Mouse (Mus musculus): ENCODE results near the gene Hsd17b6. TPM values are rescaled to one million over a fixed set of nuclear protein-coding genes. Genes with fewer than 3 reads are reported as not detected.
A peak's percentile ranks its signal among the peaks of the same experiment; 100 is the strongest.

The Hsd17b6 gene
- polyA plus RNA-seq, 1 experiment from 2014 or later = 0.13 TPM

DNA sequence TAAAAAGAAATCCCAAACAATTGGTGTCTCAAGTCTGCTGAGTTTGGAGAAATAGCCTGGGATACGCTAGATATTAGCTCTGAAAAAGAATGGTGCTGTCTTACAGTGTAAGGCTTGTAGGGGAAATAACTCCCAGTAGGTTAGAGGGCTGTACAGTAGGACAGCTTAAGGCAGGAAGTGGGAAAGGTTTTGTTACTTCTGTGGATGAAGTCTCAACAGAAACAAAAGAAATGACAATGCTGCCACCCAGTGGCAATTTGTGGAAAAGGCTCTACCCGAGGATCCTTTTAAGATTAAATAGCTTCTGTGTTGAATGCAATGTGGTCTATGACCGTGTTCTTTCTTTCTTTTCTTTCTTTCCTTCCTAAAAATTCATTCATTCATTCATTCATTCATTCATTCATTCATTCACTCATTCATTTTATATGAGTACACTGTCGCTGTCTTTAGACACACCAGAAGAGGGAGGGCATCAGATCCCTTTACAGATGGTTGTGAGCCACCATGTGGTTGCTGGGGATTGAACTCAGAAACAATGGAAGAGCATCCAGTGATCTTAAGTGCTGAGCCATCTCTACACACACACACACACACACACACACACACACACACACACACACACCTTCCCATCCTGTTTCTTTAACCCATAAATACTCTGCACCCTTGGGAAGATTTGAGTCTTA, 937 bp upstream of the Hsd17b6 start:
- H3K4me2 ChIP-seq = no peak overlapping the region
- H3K9me3 ChIP-seq (replicated peaks) = no peaks in the 10 kb centered on the region
- 7% methylated on average over 4 of the region's 4 CpGs for WGBS (ENCODE audit: insufficient replicate concordance)
- no peaks in the 10 kb centered on the region for H3K27me3 ChIP-seq
- no peak for ATAC-seq (ENCODE audit: insufficient read depth)
- no peak overlapping the region for H3K27ac ChIP-seq (replicated peaks)
- 0 out of 2 replicates have a peak, but pooled peaks cover 2% of the 10 kb centered on the region for H3K4me1 ChIP-seq (replicated peaks)
- no peak overlapping the region for H3K9ac ChIP-seq
- H3K4me3 ChIP-seq (replicated peaks) = no peak overlapping the region
- no peaks in the 10 kb centered on the region for H3K36me3 ChIP-seq (replicated peaks)

DNA sequence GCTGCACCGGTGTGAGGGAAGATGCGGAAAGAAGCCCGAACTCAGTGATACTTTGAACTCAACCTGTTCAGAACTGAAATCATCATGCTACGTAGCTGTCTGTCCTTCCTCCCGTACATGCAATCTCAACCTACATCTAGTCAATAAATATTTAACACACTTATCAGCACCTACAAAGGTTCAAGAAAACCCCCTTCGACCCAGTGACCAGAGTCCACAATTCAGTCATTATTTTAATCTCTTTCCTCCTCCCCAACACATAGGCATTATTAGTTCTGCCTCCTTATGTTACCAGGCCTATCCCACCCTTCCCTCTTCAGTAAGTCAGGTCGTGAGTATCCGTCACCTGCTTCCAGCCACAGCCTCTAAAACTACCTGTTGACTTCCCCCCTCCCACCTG, 1.9 kb downstream of the Hsd17b6 start:
- Histone ChIP-seq H3K4me3 (replicated peaks) (no peak overlapping the region), H3K4me2 (no peak overlapping the region), H3K9me3 (replicated peaks) (no peaks in the 10 kb centered on the region), H3K9ac (no peak overlapping the region), H3K27ac (replicated peaks) (no peak overlapping the region), H3K4me1 (replicated peaks) (0 out of 2 replicates have a peak, but pooled peaks cover 2% of the 10 kb centered on the region), H3K27me3 (no peaks in the 10 kb centered on the region), H3K36me3 (replicated peaks) (no peaks in the 10 kb centered on the region)
- ATAC-seq (ENCODE audit: insufficient read depth) = no peak
- 61% methylated on average over 8 of the region's 8 CpGs for WGBS (ENCODE audit: insufficient replicate concordance)

DNA sequence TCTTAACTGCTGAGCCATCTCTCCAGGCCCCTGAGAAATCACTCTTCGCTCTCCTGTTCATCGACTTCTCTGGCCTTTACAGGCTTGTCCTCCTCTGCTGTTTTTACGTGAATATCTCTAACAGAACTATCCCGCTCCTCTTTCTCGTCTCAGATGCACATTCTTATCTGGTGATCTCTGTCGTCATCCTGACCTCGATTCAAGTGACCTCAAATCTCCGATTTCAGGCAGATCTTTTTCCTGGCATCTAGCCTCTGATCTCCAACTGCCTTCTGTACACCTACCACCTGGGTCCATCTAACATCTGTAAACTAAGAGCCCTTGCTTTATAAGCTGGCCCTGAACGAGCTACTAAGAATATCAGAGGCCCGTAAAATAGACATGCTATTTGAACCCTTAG, 2.5 kb downstream of the Hsd17b6 start:
- Histone ChIP-seq H3K4me1 (replicated peaks) (0 out of 2 replicates have a peak, but pooled peaks cover 2% of the 10 kb centered on the region), H3K36me3 (replicated peaks) (no peaks in the 10 kb centered on the region), H3K27ac (replicated peaks) (no peak overlapping the region), H3K4me3 (replicated peaks) (no peak overlapping the region), H3K4me2 (no peak overlapping the region), H3K9me3 (replicated peaks) (no peaks in the 10 kb centered on the region), H3K27me3 (no peaks in the 10 kb centered on the region), H3K9ac (no peak overlapping the region)
- ATAC-seq (ENCODE audit: insufficient read depth) = no peak
- 57% methylated on average over 10 of the region's 10 CpGs for WGBS (ENCODE audit: insufficient replicate concordance)

DNA sequence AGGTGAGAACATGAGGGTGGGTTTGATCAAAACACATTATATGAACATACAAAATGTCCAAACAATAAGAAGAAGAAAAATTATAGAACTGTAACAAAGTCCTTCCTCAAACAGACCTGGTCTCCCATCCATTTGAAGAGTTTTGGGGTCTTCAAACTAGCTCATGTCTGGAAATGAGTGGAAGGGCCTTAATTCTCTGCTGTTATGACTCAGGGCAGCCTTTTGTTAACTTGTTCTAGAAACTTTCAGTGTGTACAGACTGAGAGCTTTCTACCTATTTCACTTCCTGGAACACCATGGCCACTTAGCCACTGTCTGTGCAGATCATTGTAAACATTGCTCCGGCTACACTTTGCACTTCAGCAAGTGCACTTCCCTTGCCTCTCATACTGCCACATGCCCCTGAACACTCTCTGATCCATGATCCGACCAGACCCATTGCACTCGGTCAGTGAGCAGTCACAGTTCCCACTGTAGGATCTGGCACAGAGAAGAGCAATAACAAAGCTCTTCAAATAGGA, 4.1 kb downstream of the Hsd17b6 start:
- Histone ChIP-seq H3K9ac (no peak overlapping the region), H3K36me3 (replicated peaks) (no peaks in the 10 kb centered on the region), H3K4me3 (replicated peaks) (no peak overlapping the region), H3K9me3 (replicated peaks) (no peaks in the 10 kb centered on the region), H3K27ac (replicated peaks) (no peak overlapping the region), H3K4me2 (no peak overlapping the region), H3K27me3 (no peaks in the 10 kb centered on the region), H3K4me1 (replicated peaks) (0 out of 2 replicates have a peak, but pooled peaks cover 2% of the 10 kb centered on the region)
- 55% methylated on average over 3 of the region's 3 CpGs for WGBS (ENCODE audit: insufficient replicate concordance)
- ATAC-seq (ENCODE audit: insufficient read depth) = 0 out of 2 replicates have a peak, but pooled peaks have one; percentile 29

DNA sequence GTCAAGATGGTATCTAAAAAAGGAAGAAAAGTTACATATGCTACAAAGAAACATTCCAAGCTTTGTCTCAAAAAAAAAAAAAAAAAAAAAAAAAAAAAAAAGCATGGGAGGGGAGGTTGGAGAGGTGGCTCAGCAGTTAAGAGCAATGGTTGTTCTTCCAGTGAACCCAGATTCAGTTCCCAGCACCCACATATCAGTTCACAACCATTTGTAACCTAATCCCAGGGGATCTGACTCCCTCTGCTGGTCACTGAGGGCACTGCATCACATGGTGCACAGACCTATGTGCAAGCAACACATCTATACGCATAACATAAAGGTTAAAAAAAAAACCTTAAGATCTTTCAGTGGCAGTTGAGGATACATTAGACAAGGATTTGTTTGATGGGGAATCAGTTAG, 9.2 kb downstream of the Hsd17b6 start:
- Histone ChIP-seq H3K4me1 (replicated peaks) (no peaks in the 10 kb centered on the region), H3K4me2 (no peak overlapping the region), H3K9me3 (replicated peaks) (no peaks in the 10 kb centered on the region), H3K36me3 (replicated peaks) (no peaks in the 10 kb centered on the region), H3K4me3 (replicated peaks) (no peak overlapping the region), H3K27ac (replicated peaks) (no peak overlapping the region), H3K27me3 (no peaks in the 10 kb centered on the region), H3K9ac (no peak overlapping the region)
- 83% methylated on average over 1 of the region's 1 CpGs for WGBS (ENCODE audit: insufficient replicate concordance)
- no peak for ATAC-seq (ENCODE audit: insufficient read depth)

DNA sequence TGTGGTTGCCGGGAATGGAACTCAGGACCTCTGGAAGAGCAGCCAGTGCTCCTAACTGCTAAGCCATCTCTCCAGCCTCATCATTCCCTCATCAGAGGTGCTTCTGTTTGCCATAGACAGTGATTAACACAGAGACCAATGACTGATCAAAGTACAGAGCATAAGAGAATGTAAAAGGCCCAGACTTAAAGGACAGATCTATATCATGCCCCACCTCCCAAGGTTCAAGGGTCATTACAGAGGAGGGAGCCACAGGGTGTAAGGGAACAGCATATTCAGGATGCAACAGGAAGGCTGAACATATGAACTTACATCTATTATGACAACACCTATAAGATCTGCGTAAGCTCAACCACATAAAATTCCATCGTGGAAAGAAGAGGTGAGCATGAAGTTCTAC, 10.7 kb downstream of the Hsd17b6 start:
- H3K4me3 ChIP-seq (replicated peaks) = no peak overlapping the region
- H3K27ac ChIP-seq (replicated peaks) = no peak overlapping the region
- no peak overlapping the region for H3K9ac ChIP-seq
- H3K4me2 ChIP-seq = no peak overlapping the region
- H3K36me3 ChIP-seq (replicated peaks) = no peaks in the 10 kb centered on the region
- no peaks in the 10 kb centered on the region for H3K27me3 ChIP-seq
- H3K4me1 ChIP-seq (replicated peaks) = no peaks in the 10 kb centered on the region
- no peaks in the 10 kb centered on the region for H3K9me3 ChIP-seq (replicated peaks)
- ATAC-seq (ENCODE audit: insufficient read depth) = peak; percentile 47
- WGBS (ENCODE audit: insufficient replicate concordance) = 72% methylated on average over 3 of the region's 3 CpGs

DNA sequence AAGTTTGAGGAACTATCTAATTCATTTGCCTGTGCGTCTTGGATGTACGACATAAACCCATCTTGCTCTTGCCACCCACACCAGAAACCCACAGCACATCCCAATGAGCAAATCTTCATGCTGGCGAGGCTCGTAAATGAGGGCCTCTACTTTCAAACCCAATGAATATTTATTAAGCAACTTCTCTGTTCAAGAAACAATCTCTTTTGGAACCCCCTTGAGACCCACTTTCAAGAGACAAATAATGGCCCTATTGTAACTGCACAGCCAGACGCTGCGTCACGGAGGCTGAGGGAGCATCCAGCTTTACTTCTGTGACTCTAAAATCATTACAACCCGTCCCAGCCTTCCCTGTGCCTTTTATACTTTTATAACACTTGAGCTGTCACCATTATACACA, 21.8 kb downstream of the Hsd17b6 start:
- H3K36me3 ChIP-seq (replicated peaks) = no peaks in the 10 kb centered on the region
- no peak for ATAC-seq (ENCODE audit: insufficient read depth)
- 0 out of 2 replicates have a peak, but pooled peaks cover 6% of the 10 kb centered on the region for H3K27me3 ChIP-seq
- H3K4me2 ChIP-seq = no peak overlapping the region
- no peak overlapping the region for H3K27ac ChIP-seq (replicated peaks)
- no peaks in the 10 kb centered on the region for H3K4me1 ChIP-seq (replicated peaks)
- no peaks in the 10 kb centered on the region for H3K9me3 ChIP-seq (replicated peaks)
- 64% methylated on average over 8 of the region's 8 CpGs for WGBS (ENCODE audit: insufficient replicate concordance)
- no peak overlapping the region for H3K4me3 ChIP-seq (replicated peaks)
- no peak overlapping the region for H3K9ac ChIP-seq

DNA sequence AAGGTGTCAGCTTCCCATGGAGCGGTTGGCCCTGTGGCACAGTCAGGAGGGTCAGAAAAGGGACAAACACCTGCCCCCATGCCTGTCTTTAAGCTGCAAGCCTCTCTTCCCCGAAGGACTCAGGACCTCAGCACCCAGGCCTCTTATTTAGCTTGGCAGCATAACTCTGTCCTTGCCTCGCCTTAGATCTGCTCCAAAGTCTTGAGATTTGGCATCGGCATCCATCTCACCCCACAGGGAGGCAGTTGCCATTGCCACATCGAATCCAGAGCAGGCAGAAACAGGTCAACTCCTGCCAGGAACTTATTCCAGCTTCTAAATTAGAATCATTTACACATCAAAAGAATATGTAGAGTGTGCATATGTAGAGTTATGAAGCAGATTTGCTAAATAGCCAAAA, 22.8 kb downstream of the Hsd17b6 start:
- Histone ChIP-seq H3K36me3 (replicated peaks) (no peaks in the 10 kb centered on the region), H3K27me3 (0 out of 2 replicates have a peak, but pooled peaks cover 6% of the 10 kb centered on the region), H3K27ac (replicated peaks) (no peak overlapping the region), H3K9ac (no peak overlapping the region), H3K4me1 (replicated peaks) (no peaks in the 10 kb centered on the region), H3K9me3 (replicated peaks) (no peaks in the 10 kb centered on the region), H3K4me2 (no peak overlapping the region), H3K4me3 (replicated peaks) (no peak overlapping the region)
- 51% methylated on average over 5 of the region's 5 CpGs for WGBS (ENCODE audit: insufficient replicate concordance)
- no peak for ATAC-seq (ENCODE audit: insufficient read depth)

DNA sequence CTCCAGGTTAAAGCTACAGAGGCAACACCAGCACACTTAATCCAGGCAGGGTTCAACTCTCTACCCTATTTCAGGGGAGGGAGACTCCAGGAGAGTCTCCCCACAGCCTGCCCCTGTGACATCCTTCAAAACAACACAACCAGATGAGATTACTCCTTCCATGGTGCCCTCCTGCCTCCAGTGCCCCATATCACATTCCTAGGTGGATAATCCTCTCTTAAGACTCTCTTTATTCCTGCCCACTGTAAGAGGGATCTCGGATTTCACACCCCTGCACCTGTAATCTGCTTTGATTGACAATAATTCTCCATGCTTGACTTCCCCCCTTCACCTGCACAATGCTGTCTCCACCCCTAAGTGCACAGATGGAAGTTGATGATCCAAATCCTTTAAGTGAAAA, 31.9 kb downstream of the Hsd17b6 start:
- H3K4me2 ChIP-seq = no peak overlapping the region
- 12% methylated on average over 1 of the region's 1 CpGs for WGBS (ENCODE audit: insufficient replicate concordance)
- no peak overlapping the region for H3K9ac ChIP-seq
- H3K27me3 ChIP-seq = no peaks in the 10 kb centered on the region
- H3K27ac ChIP-seq (replicated peaks) = no peak overlapping the region
- no peaks in the 10 kb centered on the region for H3K9me3 ChIP-seq (replicated peaks)
- no peaks in the 10 kb centered on the region for H3K36me3 ChIP-seq (replicated peaks)
- ATAC-seq (ENCODE audit: insufficient read depth) = no peak
- peaks cover under 1% of the 10 kb centered on the region; the same call in 1 of the 2 replicates for H3K4me1 ChIP-seq (replicated peaks)
- H3K4me3 ChIP-seq (replicated peaks) = no peak overlapping the region

DNA sequence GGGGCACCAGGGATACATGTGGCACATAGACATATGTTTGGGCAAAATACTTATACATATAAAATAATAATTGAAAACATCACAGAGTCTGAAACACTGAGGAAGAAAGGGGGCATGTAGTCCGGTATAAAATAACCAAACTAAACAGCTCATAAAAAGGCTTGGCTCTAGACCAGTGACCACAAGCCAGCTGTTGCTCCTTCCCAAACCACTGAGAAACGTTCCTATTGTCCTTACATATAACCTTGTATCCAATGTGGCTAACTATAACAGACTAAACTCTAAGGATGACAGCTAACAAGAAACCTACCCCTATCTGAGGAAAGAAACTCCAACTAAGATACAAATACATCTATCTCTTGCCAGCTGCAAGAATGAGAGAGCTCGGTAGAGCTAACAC, 33.3 kb downstream of the Hsd17b6 start:
- no peak for ATAC-seq (ENCODE audit: insufficient read depth)
- WGBS (ENCODE audit: insufficient replicate concordance) = 49% methylated on average over 3 of the region's 3 CpGs
- Histone ChIP-seq H3K27ac (replicated peaks) (no peak overlapping the region), H3K4me2 (no peak overlapping the region), H3K4me1 (replicated peaks) (peaks cover 9% of the 10 kb centered on the region), H3K27me3 (no peaks in the 10 kb centered on the region), H3K9me3 (replicated peaks) (no peaks in the 10 kb centered on the region), H3K36me3 (replicated peaks) (no peaks in the 10 kb centered on the region), H3K4me3 (replicated peaks) (no peak overlapping the region), H3K9ac (no peak overlapping the region)

DNA sequence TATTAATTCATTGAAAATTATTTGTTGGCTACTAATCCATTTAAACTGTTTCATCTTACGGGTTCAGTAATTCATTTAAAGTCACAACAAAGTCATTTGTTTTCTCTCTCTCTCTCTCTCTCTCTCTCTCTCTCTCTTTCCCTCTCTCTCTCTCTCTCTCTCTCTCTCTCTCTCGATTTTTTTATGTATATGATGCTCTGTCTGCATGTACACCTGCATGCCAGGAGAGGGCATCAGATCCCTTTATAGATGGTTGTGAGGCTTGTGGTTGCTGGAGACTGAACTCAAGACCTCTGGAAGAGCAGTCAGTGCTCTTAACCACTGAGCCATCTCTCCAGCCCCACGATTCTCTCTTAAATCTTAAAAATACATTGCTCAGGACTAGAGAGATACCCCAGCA, 36.3 kb downstream of the Hsd17b6 start:
- Histone ChIP-seq H3K4me3 (replicated peaks) (no peak overlapping the region), H3K4me1 (replicated peaks) (peaks cover 9% of the 10 kb centered on the region), H3K36me3 (replicated peaks) (no peaks in the 10 kb centered on the region), H3K9ac (no peak overlapping the region), H3K4me2 (no peak overlapping the region), H3K27me3 (no peaks in the 10 kb centered on the region), H3K9me3 (replicated peaks) (no peaks in the 10 kb centered on the region), H3K27ac (replicated peaks) (no peak overlapping the region)
- ATAC-seq (ENCODE audit: insufficient read depth) = no peak
- 43% methylated on average over 3 of the region's 3 CpGs for WGBS (ENCODE audit: insufficient replicate concordance)
